Mouse (Mus musculus) mature B cell (primary cell): ENCODE data around the gene Sema3a.

ENCODE experiments used
- in situ Hi-C: fragments of 300-500 bp; cut with MboI; formaldehyde crosslinking; loops from 2 replicates; pipeline ENCODE4 v1.14.3; 2019

The Sema3a gene

DNA sequence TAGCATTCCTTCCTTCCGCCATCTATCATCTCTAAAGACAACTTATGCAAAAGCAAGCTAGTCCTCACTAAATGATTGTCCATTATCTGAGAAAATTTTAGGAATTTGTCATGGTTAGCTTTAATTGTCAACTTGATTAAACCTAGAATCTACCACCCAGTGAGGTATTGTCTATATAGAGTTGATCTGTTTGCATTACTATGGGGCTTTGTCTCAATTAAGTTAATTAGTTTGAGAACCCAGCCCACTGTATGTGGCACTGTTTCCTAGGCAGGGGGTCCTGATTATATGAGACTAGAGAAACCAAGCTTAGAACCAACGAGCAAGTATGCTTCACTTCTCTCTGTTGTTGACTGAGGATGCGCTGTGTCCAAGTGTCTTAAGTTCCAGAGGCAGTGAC, 194.9 kb downstream of the Sema3a start:
- in situ Hi-C loops: no loop called here

DNA sequence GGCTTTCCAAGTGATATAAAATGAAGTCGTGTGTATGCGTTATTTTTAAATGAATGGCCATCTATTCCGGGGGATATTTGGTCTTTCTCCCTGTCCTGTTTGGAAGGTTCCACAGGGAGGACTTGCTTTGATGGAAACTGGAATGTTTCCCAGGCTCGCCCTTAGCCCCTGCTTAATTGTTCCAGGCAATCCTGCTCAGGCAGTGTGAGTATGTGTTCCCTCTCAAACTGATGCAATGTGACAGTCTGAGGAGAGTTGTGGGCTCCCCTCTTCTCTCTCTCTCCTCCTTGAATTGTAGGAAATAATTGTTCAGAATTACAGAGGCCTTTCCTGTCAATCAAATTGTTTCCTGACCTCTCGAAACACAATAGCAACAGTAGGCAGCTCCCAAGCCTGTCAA, 202.1 kb downstream of the Sema3a start:
- in situ Hi-C loops: no loop called here

DNA sequence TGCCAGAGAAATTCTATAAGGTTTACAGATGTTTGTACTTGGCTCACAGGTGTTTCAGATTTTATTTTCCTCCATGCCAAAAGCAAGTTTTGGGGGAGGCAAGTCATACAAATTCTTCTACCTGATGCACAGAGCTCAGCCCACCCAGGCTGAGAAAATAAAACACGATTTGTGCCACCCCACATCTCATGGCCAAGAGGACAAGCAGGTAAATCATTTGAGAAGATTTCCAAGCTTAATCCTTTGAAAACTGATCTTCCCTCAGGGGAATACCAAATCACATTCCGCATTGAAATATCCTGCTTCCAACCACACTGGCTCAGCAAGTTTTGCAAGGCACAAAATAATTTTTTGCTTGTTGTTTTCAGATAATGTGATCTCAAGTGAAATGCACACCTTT, 206.2 kb downstream of the Sema3a start:
- in situ Hi-C loops: no loop called here

DNA sequence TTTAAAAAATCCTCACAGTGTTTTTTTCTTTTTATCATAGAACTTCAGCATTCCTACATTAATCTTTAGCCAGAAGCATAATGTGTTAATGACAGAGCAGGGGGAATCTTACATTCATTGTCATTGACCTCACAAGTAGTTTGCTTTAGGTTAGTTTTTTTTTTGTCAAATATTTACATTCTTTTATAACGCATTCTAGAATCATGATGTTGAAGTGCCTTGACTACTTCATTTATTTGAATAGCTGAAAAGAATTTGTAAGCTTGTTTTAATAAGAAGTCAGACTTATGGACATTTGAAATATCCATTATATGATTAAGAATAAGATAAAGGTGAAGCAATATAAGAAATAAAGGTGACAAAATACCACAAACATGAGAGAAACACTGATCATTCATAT, 212.5 kb downstream of the Sema3a start:
- in situ Hi-C loops: no loop called here

DNA sequence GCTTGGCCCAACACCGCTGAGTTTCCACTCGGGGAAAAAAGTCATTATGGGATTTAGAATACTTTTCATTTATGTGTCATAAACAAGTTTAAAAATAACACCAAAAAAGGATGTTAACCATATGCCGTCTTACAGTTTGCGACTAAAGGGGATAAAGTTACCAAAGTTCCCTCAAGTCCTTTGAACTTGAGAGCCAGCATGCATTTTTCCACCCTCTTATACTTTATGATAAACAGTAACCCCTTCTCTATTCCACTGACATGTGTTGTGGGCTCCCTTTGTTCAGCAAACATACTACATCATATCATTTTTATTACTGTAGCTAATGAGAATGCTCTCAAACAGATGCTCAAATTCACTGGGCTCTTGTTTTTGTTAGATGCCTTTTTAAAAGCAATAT, 221.9 kb downstream of the Sema3a start:
- in situ Hi-C loops: no loop called here

DNA sequence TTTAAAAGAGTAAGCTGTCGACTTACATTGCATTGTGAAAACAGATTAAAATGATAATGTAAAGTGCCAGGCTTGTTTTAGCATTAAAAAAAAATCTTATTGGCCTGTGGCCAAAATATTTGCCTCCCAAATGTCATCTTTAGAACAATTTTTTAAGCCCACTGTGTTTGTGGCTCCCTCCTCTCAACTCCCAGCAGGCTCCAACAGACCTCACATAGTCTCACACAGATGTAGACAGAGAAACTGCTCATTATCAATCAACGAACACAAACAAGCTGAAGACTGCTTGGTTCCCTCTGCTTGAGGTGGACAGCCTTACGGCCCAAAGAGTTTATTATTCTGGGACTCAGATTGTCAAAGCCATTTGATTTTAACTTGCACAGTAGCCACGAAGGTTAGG, 226.4 kb downstream of the Sema3a start:
- in situ Hi-C loops: no loop called here

DNA sequence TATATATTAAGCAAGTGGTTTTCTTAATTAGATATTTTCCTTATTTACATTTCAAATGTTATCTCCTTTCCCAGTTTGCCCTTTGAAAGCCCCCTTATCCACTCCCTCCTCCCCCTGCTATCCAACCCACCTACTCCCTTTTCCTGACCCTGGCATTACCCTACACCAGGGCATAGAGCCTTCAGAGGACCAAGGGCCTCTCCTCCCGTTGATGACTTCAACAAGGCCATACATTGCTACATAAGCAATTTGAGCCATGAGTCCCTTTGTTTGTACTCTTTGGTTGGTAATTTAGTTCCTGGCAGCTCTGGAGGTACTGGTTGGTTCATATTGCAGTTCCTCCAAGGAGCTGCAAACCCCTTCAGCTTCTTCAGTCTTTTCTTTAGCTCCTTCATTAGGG, 227.8 kb downstream of the Sema3a start:
- in situ Hi-C loops: no loop called here

DNA sequence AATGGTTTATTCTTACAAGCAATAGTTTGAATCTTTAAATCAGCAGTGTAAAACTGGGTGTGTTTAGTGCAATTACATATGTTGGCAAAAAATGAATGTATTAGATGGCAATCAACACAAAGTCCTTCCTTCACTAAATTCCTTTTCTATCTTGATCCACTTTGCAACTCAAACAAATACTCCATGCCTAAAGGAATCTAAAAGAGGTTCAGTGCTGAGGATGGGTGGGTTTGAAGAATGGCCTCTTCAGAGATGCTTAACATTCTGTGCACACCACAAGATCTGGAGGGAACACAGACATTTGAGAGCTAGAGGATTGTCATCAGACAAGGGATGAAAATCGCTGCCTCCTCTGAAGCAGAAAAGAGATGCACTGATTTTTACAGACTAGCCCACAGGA, 228.3 kb downstream of the Sema3a start:
- in situ Hi-C loops: no loop called here

DNA sequence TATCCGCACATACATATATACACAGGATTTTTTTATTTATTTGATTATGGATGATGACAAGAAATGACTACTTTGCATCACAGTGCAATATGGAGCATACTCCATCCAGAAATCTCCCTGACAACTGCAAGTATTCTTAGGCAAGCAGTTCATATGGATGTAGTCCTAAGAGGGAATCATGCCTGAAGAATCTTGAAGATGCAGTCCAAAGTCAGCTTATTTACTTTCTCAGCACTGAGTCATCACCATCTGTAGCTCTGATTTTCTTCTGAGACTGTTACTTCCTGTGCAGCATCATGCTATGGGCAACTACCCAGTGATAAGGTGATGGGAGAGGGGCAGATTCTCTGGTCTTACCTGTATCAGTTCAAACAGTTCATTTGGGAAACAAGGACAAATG, 229.7 kb downstream of the Sema3a start:
- in situ Hi-C loops: no loop called here

DNA sequence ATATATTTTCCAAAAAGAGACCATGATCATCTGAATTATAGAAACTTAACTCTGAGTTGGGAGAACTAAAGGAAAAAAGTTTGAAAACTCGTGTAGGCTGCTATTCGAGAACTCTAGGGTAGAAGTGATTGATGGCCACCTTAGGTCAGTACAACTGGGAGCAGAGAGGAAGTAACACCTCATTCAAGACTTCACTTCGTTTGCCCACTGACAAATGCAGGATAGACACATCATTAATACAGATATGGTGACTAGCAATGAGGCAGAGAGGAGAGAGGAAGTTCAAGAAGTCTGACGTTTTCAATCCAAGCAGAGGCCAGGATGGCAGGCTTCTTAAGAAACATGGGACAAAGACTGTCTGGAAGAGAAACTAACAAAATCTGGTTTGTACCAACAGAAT, 233.6 kb downstream of the Sema3a start:
- in situ Hi-C loops: no loop called here

DNA sequence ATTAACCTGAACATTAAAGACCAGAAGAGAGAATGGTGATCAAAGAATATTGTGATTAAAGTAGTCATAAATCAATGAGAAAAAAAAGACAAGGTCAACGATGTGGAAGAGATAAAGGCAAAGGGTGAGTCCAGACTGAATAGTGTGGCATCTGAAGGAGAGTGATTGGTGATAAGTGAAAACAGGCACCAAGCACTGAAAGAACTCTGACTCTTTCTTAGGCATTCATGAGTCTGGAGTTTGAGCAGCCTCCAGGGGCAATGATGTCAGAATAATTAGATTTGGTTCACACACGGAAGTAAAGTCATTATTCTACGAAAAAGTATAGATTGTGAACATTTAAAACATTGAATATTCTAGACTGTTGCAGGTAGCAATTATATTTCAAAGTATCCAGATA, 235.5 kb downstream of the Sema3a start:
- in situ Hi-C loops: no loop called here

DNA sequence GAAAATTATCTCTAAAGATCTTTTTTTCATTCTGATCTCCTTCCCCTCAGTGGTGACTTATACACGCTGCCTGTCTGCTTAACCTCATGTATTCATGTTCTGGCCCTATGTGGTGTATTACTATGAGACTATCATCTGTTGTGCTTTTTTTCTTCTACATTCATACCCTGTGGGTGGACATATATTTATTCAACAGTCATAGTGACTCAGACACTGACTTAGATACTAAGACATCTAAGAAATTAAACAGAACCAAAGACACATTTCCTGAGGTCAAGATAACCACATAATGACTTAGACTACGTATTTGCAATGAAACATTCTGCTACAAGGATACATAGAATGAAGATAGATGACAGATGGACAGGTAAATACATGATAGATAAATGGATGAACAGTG, 239.9 kb downstream of the Sema3a start:
- in situ Hi-C loops: no loop called here

DNA sequence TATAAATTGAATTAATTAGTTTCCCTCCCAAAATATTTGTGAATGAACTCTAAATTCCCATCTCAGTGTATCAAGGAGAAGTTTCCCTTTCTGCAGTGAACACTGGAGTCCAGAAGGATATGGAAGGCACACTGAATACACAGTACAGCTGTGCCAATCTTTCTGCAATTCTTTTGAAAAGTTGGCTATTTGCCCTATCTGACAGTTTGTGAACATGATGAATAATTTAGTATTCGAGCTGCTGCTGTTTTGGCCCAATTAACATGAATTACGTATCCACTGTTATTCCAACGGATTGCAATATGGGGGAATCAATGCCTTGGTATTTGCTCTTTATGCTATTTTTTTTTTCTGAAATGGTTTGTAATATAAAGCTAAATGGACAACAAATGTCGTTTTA, 254.0 kb downstream of the Sema3a start:
- in situ Hi-C loops: no loop called here

DNA sequence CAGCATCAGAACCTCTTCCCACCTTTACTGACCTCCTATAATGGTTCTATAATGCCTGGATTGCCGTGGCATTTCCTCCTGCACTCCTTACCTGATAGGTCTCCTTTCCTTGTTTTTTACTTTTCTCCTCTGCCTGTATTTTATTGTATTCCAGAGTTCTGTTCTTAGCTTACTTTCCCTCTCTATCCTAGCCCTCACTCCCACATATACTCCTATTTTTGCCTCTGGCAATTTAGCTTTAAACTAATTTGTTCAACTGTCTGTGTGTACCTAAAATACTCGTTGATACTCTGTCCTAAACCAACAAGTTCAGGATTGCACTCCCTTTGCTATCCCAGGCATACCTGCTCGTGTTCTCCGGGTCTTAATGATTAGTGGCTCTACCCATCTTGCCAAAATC, 258.8 kb downstream of the Sema3a start:
- in situ Hi-C loops: no loop called here

DNA sequence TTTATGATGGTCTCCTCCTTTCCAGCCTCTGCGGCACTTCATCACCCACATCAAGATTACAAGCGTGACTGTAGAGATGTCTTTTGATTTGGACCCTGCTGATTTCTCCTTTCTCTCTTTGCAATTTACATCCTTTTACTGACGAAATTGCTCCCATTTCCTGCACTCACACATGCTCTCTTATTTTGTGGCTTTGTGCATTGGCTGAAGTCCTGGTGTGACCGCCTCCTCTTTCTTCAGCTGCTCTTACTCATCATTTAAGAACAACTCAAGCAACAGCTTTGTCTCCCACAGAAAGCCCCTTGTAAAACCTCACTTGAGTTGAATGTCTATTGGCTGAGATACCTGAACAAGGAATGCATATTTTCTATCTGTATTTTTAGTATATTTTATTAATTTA, 259.5 kb downstream of the Sema3a start:
- in situ Hi-C loops: no loop called here

DNA sequence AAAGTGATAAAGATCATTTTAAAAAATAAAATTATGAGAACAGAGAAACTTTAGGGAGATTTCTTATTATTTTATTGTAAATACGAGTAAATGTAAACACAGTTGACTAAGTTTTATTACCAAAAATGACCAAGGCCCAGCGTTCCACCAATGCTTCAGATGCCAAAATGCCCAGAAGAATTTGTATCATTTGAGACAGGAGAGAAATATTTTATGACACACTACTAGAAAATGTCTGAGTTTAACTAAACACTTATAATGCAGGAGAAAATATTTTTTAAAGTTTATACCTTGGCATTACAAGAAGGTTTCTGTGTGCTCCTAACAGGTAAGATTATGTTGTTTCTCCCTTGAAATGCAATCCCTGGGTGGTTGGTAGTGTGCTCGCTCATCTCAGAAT, 261.4 kb downstream of the Sema3a start:
- in situ Hi-C loops: no loop called here

DNA sequence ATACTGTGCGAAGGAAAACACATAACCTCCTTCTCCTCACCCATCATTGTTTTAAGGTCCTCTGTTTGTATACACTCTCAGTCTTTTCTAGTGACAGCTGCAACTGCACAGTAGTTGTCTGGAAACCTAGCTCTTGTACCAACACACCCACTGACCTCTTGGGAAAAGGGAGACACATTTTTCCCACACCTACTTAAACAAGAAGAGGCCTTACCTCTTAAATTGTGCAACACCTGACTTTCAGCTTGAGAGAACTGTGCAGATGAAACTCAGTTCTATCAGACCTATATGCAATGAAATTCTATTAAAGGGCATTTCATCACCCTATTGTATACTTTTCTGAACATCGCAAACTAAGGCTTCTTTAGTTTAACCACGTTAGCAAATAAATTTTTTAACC, 262.5 kb downstream of the Sema3a start:
- in situ Hi-C loops: no loop called here

DNA sequence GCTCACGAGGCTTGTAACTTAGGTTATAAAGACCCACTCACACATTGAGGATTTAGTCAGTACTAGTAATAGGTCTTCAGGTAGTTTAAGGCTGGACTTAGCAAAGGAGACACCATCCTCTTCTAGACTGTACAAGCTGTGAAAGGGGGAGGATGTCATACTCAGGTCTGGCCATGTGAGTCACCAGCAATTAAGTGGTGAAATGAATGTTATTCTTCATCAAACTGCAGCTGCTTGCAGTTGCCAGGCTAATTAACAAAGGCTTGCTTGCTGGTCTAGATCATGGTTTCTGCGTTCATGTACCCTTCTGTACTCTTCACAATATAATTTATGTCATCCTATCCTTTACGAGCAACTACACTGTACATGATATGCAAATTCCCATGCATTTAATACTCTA, 264.8 kb downstream of the Sema3a start:
- in situ Hi-C loops: no loop called here

DNA sequence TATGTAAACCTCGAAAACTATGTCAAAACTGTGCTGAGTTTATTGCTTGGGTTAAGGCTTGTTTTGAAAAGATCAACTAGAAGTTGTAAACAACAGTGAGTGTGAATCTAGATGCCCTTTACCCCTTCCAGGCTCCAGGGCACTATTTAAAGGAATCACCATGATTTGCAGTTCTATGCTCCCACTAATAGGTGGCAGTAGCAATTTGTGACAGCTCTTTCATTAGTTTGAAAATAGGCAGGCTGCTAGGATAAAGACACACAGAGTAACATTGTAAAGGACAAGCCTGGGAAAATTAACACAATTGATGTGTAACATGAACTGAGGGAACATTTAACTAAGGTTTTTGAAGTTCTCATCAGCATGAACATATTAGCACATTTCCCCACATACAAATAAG, 280.2 kb downstream of the Sema3a start:
- in situ Hi-C loops: no loop called here

DNA sequence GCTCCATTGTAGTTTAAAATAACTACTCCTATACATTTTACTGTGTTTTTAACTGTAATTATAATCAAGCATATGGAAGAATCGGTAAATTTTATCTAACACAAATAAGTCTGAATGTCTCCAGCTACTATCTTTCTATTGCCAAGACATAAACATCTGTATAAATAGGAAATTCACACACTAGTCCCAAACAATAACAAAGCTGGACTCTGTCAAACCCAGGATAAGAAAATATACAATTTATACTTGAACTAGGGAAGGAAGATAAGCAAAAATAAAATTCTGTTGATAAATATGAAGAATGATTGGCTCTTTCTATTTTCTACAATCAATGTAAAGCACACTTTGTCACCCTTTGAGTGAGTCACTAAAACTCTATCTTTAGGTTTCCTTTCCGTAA, 280.9 kb downstream of the Sema3a start:
- in situ Hi-C loops: no loop called here

DNA sequence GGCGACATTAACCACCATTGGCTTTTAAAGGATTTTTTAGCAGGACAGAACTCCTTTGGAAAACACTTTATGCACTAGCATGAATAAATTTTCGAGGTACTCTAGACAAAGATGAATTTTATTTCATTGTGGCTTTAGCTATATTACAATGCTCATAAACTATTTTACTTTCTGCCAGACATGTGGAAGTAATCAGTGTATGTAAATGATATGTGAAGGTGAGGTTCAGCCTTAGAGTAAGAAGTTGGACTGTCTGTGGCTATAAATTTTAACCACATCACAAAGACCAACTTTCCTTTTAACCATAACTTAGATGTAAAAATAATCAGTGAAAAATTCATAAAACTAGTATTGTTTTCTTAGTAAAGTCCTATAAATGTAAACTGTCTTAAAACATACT, 286.7 kb downstream of the Sema3a start:
- in situ Hi-C loops: no loop called here

DNA sequence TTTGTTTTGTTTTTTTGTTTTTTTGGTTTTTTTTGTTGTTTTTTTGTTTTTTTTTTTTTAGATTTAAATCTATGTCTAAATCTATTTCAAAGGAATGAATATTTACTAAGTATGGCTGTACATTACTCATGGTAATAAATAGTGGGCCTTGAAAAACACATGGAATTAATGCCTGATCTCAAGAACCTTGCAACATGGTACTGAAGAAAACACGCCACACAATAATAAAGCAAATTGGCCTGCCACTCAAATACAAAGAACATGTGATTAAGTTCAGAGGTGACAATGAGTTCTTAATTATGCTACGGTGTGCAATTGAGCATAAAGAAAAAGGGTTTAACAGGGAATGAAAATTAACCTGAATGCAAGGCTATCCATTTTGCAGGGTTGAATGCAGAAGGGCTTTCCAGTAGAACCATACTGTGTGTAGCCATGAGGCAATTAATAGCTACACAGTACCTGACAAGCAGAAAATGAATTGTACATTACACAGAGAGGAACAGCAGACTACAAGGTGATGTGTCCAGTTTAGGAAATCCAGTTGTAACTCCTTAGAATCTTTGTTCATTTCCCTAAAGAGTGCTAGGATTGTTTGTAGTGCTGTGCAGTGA, 288.8 kb downstream of the Sema3a start:
- in situ Hi-C loops: no loop called here

DNA sequence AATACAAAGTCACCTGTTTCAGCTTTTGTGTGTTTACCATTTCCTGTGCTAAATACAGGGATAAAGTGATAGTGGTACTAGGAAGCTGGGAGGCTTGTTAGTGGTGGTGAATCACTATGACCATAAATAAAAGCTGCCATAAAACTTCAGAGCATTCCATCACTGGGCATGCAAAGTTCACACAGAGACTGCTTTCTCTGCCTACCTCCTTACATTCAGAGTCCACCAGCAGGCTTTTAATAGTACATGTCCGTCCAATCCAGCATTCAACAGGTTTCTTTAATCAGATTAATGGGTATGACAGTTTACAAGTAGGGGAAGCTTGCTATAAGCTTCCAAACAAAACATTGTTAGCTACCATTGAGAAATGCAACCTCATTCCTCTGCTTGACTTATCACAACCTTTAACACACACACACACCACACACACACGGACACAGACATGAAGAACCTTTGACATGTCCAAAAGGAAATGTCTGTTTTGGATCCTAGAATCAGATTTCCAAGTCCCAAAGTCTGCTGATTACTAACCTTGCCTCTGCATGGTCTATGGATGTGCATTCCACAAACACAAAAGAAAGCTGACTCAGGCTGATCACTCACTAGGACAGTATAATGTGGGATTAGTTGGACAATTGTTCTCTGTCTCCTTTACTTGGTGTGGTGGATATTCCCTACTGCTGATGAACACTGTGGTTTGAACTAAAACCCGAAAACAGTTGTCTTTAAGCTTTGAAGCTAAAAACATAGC, 291.9 kb downstream of the Sema3a start:
- in situ Hi-C loops: no loop called here

DNA sequence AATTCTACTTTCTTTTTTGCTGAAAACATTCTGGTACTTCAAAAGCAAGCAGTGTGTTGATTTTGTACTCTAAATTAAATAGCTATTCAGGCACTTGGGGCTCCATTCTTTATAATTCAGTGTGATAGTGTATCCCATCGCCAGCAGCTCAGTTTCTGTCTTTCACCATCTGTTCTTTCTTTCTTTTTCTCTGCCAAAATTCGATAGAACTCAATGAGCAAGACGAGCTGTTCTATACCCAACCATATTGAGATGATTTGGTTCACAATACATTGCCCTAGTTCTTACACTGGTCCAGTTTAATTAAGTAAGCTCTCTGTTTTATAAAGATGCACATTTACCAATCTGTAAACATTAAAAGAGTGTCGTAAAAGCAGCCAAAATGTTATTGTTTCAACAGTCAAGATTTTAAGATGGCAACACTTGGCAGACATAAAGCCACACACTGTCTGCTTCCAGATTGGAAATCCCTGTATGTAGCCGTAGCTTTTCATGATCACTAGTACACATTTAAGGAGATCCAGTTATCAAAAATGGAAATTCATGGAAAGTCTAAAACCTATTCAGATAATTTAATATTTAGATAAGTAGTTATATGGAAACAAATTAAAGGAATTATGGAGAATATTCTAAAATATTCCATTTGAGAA, 296.2 kb downstream of the Sema3a start:
- in situ Hi-C loops: no loop called here
